Mouse (Mus musculus): ENCODE data around the gene Col6a4.

Gene Col6a4

GRCm38 (mm10) chr9:106071651-106072050, 24.9 kb downstream of the Col6a4 start:
- no peak for DNase-seq

GRCm38 (mm10) chr9:106053446-106053845, 43.1 kb downstream of the Col6a4 start:
- no peak for DNase-seq

- no peak for DNase-seq
Observed at GRCm38 (mm10) chr9:106043921-106044503, 52.6 kb downstream of the Col6a4 start.

- DNase-seq = no peak
Observed at GRCm38 (mm10) chr9:106039915-106040659, 56.5 kb downstream of the Col6a4 start.

GRCm38 (mm10) chr9:106039276-106039675, 57.3 kb downstream of the Col6a4 start:
- no peak for DNase-seq

GRCm38 (mm10) chr9:106038865-106039264, 57.7 kb downstream of the Col6a4 start:
- peak in 1 of 2 experiments; percentile 9 for DNase-seq

DNA sequence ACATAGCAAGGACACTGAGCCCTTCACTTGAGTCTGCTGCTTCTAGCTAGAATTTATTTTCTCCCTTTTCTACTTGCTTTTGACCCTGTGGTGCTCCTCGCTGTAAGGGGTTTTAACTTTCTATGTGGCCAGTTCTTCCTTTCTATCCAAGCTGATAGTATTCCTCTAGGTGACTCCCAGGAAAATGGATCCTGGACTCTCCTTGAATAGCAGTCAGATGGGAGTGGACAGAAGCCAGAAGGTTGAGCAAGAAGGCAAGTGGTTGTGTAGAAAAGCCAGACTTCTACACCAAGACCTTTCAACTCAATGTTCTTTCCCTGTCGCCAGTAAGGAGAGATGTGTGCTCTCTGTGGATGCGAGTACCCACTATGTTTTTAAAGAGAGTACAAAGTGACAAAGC, 80.9 kb downstream of the Col6a4 start:
- DNase-seq = no peak

GRCm38 (mm10) chr9:106013139-106013538, 83.4 kb downstream of the Col6a4 start:
- no peak for DNase-seq

DNA sequence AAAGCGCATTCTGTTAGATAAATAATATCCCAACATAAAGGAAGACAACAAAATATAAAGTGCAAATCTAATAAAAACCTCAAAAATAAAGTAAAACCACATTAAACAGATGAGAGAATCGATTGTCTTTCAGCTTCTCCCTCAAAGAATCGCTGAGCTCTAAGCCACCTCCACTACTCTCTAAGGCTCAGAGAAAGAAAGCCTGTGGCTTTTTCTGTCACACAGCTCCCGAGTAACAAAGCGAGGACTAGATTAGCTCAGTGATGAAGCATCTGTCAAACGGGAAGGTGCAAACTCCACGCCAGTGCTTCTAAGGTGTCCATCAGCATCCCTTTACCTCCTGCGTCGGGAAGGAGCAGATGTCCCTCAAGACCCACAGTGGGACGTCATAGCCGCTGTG, 98.6 kb downstream of the Col6a4 start:
- no peak for DNase-seq

DNA sequence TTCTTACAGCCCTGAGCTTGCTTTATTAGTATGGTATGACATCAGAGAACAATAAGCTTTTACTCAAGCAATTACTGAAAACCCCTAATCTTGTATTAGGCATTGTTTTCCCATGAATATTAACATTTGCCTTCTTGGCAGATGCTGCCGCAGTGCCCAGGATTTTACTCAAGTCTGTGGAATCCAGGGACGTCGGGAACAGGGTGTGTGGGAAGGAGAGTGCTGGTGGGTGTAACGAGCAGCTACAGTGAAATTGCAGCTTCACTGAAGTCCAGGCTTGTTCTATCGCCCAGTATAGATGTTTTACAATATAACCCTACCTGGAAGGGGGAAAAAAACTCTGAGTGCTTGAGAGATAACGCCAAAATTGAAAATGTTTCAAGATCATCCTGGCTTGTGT, 104.2 kb downstream of the Col6a4 start:
- no peak for DNase-seq

GRCm38 (mm10) chr9:105990099-105990498, 106.5 kb downstream of the Col6a4 start:
- DNase-seq = no peak

DNA sequence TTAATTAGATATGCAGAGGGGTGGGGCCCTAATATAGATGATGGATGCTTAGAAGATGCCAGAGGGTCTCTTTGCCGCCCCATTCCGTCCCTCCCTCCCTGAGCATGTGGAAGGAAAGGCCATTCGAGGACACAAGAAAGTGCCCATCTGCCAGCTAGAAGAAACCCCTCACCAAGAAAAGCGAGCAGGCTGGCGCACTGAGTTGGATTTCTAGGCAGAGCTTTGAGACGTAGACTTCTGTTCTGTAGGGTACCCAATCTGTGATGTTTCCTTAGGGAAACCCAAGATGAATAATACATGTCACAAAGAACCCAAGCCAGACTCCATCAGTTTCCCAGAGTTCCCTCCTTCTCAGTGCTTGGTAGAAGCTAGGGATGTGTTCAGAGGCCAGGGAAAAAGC, 107.1 kb downstream of the Col6a4 start:
- no peak for DNase-seq

DNA sequence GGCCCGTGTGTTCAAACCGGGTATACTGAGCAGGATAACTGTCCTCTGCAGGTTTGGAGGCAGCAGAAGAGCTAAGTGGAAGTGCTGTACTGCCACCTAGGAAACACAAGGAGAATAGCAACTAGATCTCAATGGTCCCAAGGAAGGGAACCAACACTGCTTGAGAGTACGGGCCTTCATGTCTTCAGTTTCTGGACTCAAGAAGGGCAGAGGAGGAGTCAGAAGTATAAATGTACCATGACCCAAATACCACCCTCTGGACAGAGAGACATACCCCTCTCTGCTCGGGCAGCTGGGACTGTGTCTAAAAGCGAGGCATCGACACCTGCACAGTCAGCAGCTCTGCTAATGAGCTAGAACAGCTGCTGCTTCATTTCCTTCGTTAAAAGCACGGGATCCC, 108.5 kb downstream of the Col6a4 start:
- DNase-seq = no peak

GRCm38 (mm10) chr9:105984931-105985519, 111.6 kb downstream of the Col6a4 start:
- DNase-seq = no peak

DNA sequence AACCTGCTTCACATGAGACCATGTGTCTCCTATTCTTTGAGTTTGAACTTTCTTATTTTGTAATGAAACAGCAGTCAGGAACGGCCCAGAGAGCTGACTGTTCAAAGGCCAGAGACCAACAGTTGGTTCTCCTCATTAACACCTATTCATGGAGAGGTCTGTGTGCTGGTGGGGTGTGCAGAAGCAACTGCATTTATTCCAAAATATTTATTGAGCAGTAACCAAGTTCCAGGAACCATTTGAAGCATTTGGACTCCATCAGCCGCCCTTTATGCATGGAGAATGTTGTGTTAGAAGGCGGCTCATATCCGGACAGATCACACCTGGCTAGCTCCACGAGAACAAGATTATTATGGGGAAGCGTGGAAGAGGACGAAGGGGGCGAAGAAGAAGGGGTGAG, 118.1 kb downstream of the Col6a4 start:
- no peak for DNase-seq

DNA sequence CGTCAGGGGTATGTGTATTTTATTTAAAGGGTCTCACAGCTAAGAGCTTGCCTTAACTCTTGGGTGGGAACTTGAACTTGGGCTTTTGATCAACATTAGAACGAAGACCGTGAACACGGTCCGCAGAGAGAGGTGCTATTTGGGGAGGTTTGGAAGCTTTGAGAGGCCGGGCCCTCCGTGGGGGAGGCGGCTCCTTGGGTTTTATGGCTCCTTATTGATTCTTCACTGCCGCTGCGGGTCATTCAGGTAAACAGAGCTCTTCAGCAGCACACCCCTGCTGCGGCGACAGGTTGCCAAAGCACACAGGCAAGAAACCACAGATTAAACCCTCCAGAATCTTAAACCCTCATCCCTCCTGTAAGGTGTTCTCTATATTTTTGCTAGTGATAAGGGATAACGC, 119.7 kb downstream of the Col6a4 start:
- DNase-seq = no peak

DNA sequence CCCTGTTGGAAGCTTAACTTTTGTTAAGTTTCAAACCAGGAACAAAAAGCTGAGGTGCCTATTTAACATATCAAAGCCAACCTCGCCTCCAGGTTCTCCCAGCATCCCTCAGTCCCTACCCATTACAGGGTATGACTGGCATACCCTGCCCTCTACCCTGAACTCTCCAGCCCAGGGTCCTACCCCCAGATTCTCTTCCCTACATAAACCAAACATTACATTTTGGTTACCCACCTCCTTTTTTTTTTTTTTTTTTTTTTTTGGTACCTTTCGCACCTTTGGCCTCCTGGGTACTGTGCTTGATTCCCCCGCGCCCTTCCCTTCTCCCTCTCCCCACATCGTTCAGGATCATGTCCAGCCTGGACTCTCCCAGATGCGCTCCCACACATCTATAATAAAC, 120.3 kb downstream of the Col6a4 start:
- no peak for DNase-seq

DNA sequence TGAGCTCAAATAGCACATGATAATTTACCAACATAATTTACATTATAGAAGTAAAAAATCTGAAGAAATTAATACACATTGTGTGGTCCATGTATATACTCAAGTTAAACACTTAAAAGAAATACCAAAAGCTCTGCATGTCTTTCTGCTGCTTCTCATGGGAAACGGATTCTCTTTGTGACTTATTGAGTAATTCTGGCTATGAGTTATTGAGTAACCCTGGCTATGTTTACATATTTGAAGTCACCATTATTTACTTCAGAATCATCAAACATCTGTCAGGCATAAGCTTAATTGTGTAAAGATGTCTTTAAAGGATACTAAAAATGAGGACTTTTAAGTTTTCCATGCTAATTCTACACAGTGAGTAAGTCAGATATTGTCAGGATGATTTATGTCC, 122.8 kb downstream of the Col6a4 start:
- no peak for DNase-seq

- DNase-seq = no peak
Observed at GRCm38 (mm10) chr9:105972031-105972430, 124.6 kb downstream of the Col6a4 start.

DNA sequence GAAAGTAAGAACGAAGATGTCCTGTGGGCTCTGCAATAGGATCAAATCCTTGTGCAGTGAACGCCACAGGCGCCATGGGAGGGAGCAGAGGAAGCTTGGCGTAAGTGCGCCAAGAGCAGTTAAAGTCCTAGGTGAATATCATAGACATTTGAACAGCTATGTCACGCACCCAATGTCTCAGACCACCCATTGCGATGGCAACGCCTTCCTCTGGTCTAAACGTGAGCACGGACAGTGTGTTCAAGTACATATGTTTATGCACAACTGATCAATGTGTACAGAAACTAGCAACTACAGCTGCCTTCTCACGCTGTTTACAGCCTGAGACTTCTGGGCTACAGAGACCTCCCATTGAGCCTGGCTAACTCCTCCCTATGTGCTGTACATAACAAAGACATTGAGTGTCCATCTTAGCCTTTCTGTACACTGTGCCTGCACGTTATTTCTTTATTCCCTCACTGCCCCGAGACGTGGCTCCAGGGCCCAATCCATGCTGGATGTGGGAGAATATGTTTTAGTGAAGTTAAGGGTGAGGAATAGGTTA, 125.2 kb downstream of the Col6a4 start:
- no peak for DNase-seq

- no peak for DNase-seq
Observed at GRCm38 (mm10) chr9:105970901-105971300, 125.7 kb downstream of the Col6a4 start.

- DNase-seq = no peak
Observed at GRCm38 (mm10) chr9:105967976-105968375, 128.6 kb downstream of the Col6a4 start.

- DNase-seq = peak in 1 of 2 experiments; percentile 3
Observed at GRCm38 (mm10) chr9:105960533-105960932, 136.1 kb downstream of the Col6a4 start, which contains the start of gene Col6a5. Gene Col6a5 (minus strand): TSS chr9:105960643.

DNA sequence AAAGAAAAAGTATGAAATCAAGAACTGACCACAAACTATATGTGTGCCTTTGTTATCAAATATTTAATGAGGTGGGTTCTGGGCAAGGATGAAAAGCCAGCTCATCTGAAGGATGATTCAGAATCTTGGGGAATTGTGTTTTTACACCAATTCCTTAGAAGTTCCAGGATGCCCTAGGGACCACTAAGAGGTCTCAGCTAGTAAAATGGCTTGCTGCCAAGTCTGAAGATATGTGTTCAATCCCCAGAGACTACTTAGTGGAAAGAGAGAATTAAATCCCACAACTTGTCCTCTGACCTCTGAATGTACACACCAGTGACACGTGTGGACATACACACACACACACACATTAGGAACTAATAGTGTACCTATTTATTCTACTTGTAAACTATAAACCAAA, 137.5 kb downstream of the Col6a4 start:
- no peak for DNase-seq

Measured in spleen, adult 18-20 months (tissue).